Mouse (Mus musculus): ENCODE measurements at regions not wholly inside any gene's neighbourhood (a gene's known extent, or its start where the extent isn't known, plus 50 kb on each side); places are given as distances from the start of the nearest gene placed in this dataset.

DNA sequence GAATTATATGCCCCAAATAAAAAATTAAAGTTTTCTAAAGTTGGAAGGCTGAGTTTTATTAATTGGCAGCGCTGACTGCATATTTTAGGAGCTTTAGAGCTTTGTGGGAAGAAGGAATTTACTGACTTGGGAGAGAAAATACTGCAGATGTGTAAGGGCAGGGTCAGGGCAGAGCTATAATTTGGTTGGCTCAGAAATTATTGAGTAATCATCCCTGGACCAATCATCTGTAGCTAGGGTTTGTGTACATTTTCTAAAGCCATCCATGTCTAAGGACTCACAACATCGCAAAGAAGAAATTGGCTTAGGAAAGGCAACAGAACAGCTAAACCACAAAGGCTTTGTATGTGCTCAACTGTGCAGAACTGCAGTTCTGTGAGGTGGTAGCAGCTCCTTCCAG is 143.3 kb downstream of the Nedd1 start:
- TF ChIP-seq CTCF (IDR thresholded peaks at IDR 0.05; ENCODE audit: extremely low read depth, insufficient read length, insufficient replicate concordance, low read depth, low read length): no peak
- no peak for TF ChIP-seq POLR2A (IDR thresholded peaks at IDR 0.05; ENCODE audit: low read depth, low read length)
